Mouse (Mus musculus) intestine, postnatal 0 days (tissue): ENCODE data around the gene Ric1. TPM values are rescaled to one million over a fixed set of nuclear protein-coding genes. Genes with fewer than 3 reads are reported as not detected.

ENCODE experiments used
- ATAC-seq: fragments of 200-750 bp; cut with Nextera tagmentation; 2 replicates; pipeline ENCODE4 v1.8.0; 2017; ENCODE audit warnings: mild to moderate bottlenecking, moderate TSS enrichment, moderate library complexity
- H3K27ac ChIP-seq: fragments of 300-500 bp; sonication (generic); 2 replicates; pipeline ENCODE4 v1.5.1; 2014; ENCODE audit warnings: mild to moderate bottlenecking, low read depth, low read length, moderate library complexity
- H3K27me3 ChIP-seq: fragments of 300-500 bp; sonication (generic); replicated peaks from 2 replicates; pipeline ENCODE4 v1.6.1; 2014; ENCODE audit warnings: low read length, mixed read lengths; ENCODE audit not compliant: control insufficient read depth, insufficient read depth
- H3K36me3 ChIP-seq: fragments of 300-500 bp; sonication (generic); 2 replicates; pipeline ENCODE4 v1.6.1; 2014; ENCODE audit warnings: mild to moderate bottlenecking, moderate library complexity; ENCODE audit not compliant: control insufficient read depth, insufficient read depth
- H3K4me1 ChIP-seq: fragments of 300-500 bp; sonication (generic); replicated peaks from 2 replicates; pipeline ENCODE4 v1.6.1; 2014; ENCODE audit warnings: antibody characterized with exemption, low read length, mixed read lengths; ENCODE audit not compliant: control insufficient read depth, insufficient read depth
- H3K4me2 ChIP-seq: fragments of 300-500 bp; sonication (generic); replicated peaks from 2 replicates; pipeline ENCODE4 v1.6.1; 2014; ENCODE audit warnings: low read depth, mild to moderate bottlenecking, moderate library complexity
- H3K4me3 ChIP-seq: fragments of 300-500 bp; sonication (generic); 2 replicates; pipeline ENCODE4 v1.5.1; 2014; ENCODE audit warnings: low read depth, low read length
- H3K9ac ChIP-seq: fragments of 300-500 bp; sonication (generic); 2 replicates; pipeline ENCODE4 v1.6.1; 2014; ENCODE audit warnings: mild to moderate bottlenecking, low read depth, low read length
- H3K9me3 ChIP-seq: fragments of 300-500 bp; sonication (generic); 2 replicates; pipeline ENCODE4 v1.6.1; 2016; ENCODE audit warnings: mixed run types; ENCODE audit not compliant: control insufficient read depth
- CTCF ChIP-seq: sonication (generic); IDR thresholded peaks from 2 replicates; pipeline ENCODE4 v1.5.1; 2016; ENCODE audit warnings: low read depth, mild to moderate bottlenecking, control low read depth, antibody characterized with exemption, moderate library complexity
- WGBS: fragments of 180-500 bp; shearing (Covaris S2); extraction: QIAGEN DNeasy Blood & Tissue Kit; methylation state at CpG from one replicate; pipeline ENCODE4 v1.1.7; 2014; 5-methylcytosine and 5-hydroxymethylcytosine counted together
- polyA plus RNA-seq: library from polyadenylated mRNA; unstranded; fragments of >200 nt; fragmentation: Nextera tagmentation; extraction: Ambion mirVana; gene quantifications from 2 replicates; pipeline ENCODE4 v1.2.1, GENCODE M21; 2015

Ric1 gene
- polyA plus RNA-seq, 1 experiment from 2014 or later, result 10.2 TPM

DNA sequence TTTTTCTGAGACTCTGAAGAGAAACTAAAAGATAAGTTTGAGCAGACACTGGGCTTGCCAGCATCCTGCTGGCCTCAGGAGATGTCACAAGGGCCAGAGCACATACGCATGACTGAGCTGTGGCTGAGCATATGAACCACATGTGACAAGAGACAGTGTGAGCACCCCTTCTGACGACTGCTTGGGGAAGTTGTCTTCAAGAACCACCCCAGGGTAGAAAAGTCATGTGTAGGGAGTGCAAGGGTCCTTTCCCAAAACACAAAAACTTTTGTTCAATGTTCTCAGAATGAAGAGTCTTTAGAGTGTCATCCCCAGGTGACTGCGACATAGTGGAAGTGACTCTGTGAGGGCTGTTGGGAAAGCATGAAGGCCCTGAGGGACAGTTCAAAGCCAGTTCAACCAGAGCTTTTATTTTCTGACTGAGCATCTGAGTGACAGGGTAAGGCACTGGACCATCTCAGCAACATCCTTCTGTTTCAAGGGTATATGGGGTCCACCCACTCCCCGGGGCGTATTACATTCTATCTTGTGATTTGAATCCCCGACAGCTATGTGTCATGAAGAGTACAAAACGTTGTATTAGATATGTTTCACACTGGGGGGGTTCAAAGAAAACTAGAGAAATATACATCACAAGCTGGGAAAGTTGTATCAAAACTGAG lies 35.4 kb upstream of the Ric1 start:
- Histone ChIP-seq H3K4me2 (no peak overlapping the region), H3K4me3 (no peak overlapping the region), H3K4me1 (no peaks in the 10 kb centered on the region; the same call in 1 of the 2 replicates), H3K27ac (no peak overlapping the region), H3K36me3 (no peaks in the 10 kb centered on the region), H3K9ac (no peak overlapping the region), H3K9me3 (no peaks in the 10 kb centered on the region), H3K27me3 (no peaks in the 10 kb centered on the region)
- no peak for ATAC-seq
- 87% methylated on average over 7 of the region's 7 CpGs for WGBS
- TF ChIP-seq CTCF, result no peak

GRCm38 (mm10) chr19:29487326-29488072 lies 34.6 kb upstream of the Ric1 start:
- no peaks in the 10 kb centered on the region for H3K27me3 ChIP-seq
- H3K4me2 ChIP-seq, result no peak overlapping the region
- no peaks in the 10 kb centered on the region for H3K36me3 ChIP-seq
- no peak overlapping the region for H3K4me3 ChIP-seq
- no peaks in the 10 kb centered on the region for H3K9me3 ChIP-seq
- H3K27ac ChIP-seq, result no peak overlapping the region
- no peak for ATAC-seq
- TF ChIP-seq CTCF, result no peak
- no peaks in the 10 kb centered on the region; the same call in 1 of the 2 replicates for H3K4me1 ChIP-seq
- H3K9ac ChIP-seq, result no peak overlapping the region
- WGBS, result 87% methylated on average over 14 of the region's 14 CpGs

GRCm38 (mm10) chr19:29488073-29488390 lies 34.0 kb upstream of the Ric1 start:
- H3K4me2 ChIP-seq, result no peak overlapping the region
- no peaks in the 10 kb centered on the region for H3K36me3 ChIP-seq
- H3K9ac ChIP-seq, result no peak overlapping the region
- no peak overlapping the region for H3K4me3 ChIP-seq
- ATAC-seq, result no peak
- H3K27ac ChIP-seq, result no peak overlapping the region
- H3K27me3 ChIP-seq, result no peaks in the 10 kb centered on the region
- TF ChIP-seq CTCF, result no peak
- no peaks in the 10 kb centered on the region; the same call in 1 of the 2 replicates for H3K4me1 ChIP-seq
- 43% methylated on average over 6 of the region's 6 CpGs for WGBS
- no peaks in the 10 kb centered on the region for H3K9me3 ChIP-seq

DNA sequence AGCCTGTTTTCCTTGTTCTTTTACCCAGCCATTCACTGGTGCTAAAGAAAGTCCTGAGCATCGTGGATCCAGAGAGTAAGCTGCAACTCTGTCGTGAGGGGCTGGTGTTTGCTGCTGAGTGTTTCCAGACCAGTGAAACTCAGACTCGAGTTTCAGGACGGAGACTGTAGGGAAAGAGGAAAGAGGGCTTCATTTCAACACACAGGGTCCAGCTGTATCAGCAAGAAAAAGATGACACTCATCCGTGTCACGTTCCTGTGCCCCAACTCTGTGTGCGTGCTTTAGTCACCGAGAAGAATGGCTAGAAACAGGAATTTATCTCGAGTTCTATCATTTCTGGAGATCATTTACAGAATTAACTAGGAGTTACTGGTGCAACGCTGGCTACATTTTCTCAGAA lies 33.7 kb upstream of the Ric1 start:
- Histone ChIP-seq H3K4me1 (no peaks in the 10 kb centered on the region; the same call in 1 of the 2 replicates), H3K27me3 (no peaks in the 10 kb centered on the region), H3K9ac (no peak overlapping the region), H3K4me2 (no peak overlapping the region), H3K9me3 (no peaks in the 10 kb centered on the region), H3K27ac (no peak overlapping the region), H3K4me3 (no peak overlapping the region), H3K36me3 (no peaks in the 10 kb centered on the region)
- 36% methylated on average over 10 of the region's 10 CpGs for WGBS
- ATAC-seq, result no peak
- no peak for TF ChIP-seq CTCF

DNA sequence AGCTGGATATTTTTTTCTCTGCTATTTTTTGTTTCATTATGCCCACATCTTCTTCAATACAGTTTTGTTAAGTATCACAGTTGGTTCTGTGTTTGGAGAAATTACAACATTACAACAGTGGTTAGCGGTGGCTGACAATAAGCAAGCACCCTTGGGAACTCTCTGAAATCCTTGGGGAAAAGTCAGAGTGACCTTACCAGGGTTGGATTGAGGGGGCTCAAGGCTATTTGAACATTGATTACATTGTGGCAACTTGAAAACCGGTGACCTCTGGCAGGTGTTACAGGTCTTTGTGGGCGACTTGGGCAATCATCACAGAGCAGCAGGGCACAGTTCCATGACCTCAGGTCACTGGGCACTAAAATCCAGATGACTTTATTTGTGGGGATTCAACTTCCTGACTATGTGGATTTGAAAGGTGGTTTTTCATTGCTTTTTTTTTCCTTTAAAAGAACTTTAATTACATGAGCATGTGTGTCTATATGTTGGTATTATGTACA lies 32.2 kb upstream of the Ric1 start:
- ATAC-seq, result no peak
- WGBS, result 68% methylated on average over 3 of the region's 3 CpGs
- no peak overlapping the region for H3K4me2 ChIP-seq
- H3K36me3 ChIP-seq, result no peaks in the 10 kb centered on the region
- H3K27me3 ChIP-seq, result no peaks in the 10 kb centered on the region
- no peak overlapping the region for H3K27ac ChIP-seq
- no peaks in the 10 kb centered on the region for H3K9me3 ChIP-seq
- no peaks in the 10 kb centered on the region for H3K4me1 ChIP-seq
- H3K9ac ChIP-seq, result no peak overlapping the region
- no peak for TF ChIP-seq CTCF
- H3K4me3 ChIP-seq, result no peak overlapping the region

- H3K4me1 ChIP-seq, result no peaks in the 10 kb centered on the region
- H3K4me3 ChIP-seq, result no peak overlapping the region
- no peak overlapping the region for H3K27ac ChIP-seq
- H3K27me3 ChIP-seq, result no peaks in the 10 kb centered on the region
- ATAC-seq, result no peak
- 81% methylated on average over 9 of the region's 9 CpGs for WGBS
- H3K9me3 ChIP-seq, result no peaks in the 10 kb centered on the region
- H3K4me2 ChIP-seq, result no peak overlapping the region
- no peak overlapping the region for H3K9ac ChIP-seq
- no peaks in the 10 kb centered on the region for H3K36me3 ChIP-seq
- TF ChIP-seq CTCF, result no peak
Measured at GRCm38 (mm10) chr19:29491467-29491866, 30.6 kb upstream of the Ric1 start.
